Mouse (Mus musculus): ENCODE results near the gene Cldn5.

Gene Cldn5

DNA sequence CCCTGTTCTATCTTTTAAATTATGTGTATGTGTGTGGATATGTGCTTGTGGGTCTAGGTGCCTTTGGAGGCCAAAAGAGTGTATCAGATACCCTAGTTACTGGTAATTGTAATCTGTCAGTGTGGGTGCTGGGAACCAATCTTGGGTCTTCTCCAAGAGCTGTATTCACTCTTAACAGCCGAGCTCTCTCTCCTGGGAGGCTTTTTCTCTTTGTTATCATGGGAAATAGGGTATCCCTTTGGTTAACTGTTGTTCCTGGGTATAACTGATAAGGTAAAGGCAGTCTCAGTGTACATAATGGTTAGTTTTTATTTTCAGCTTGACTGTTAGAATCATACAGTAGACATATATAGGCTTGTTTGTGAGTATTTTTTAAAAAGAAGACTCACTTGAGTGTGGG, 45.7 kb downstream of the Cldn5 start:
- TF ChIP-seq CTCF (conservative IDR thresholded peaks at IDR 0.05; ENCODE audit: low read length) = no peak

DNA sequence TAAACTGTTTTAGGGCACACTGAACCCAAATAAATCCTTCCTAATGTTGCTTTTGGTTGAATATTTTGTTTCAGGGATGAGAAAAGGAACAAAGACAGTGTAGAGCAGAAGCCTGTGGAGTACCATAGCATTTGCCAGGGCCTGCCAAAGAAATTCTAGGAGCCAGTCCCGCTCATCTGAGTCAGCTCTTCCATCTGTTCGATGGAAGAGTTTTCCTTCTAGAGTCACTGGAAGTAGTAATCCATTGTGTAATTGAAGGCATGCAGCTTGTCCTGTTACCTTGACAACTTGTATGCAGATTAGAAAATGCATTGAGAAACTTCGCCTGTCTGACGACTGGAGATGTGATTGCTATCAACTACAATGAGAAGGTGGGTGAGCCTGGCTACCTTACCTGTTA, 46.3 kb downstream of the Cldn5 start:
- H3K36me3 ChIP-seq (ENCODE audit: insufficient read depth, low read length) = peaks cover 99% of the 10 kb centered on the region
- TF ChIP-seq NANOG (IDR thresholded peaks at IDR 0.05; ENCODE audit: borderline replicate concordance, low read length) = no peak
- peaks cover 18% of the 10 kb centered on the region for H3K4me1 ChIP-seq (replicated peaks; ENCODE audit: low read depth, low read length)
- H3K4me3 ChIP-seq (replicated peaks; ENCODE audit: low read length) = no peak overlapping the region
- no peaks in the 10 kb centered on the region for H3K27me3 ChIP-seq (ENCODE audit: insufficient read depth, low read length)
- H3K9me3 ChIP-seq (ENCODE audit: low read length) = no peaks in the 10 kb centered on the region

More for the DNA sequence above, 45.7 kb downstream of the Cldn5 start:
- H3K4me1 ChIP-seq (replicated peaks; ENCODE audit: low read depth, low read length) = peaks cover 18% of the 10 kb centered on the region
- peaks cover 99% of the 10 kb centered on the region for H3K36me3 ChIP-seq (ENCODE audit: insufficient read depth, low read length)
- no peaks in the 10 kb centered on the region for H3K9me3 ChIP-seq (ENCODE audit: low read length)
- no peak overlapping the region for H3K4me3 ChIP-seq (replicated peaks; ENCODE audit: low read length)
- no peaks in the 10 kb centered on the region for H3K27me3 ChIP-seq (ENCODE audit: insufficient read depth, low read length)
